Mouse (Mus musculus): ENCODE data around the gene Cfap74. TPM values are rescaled to one million over a fixed set of nuclear protein-coding genes. Genes with fewer than 3 reads are reported as not detected.
A peak's percentile ranks its signal among the peaks of the same experiment; 100 is the strongest.

Gene Cfap74
- total RNA-seq, 4 experiments from 2014 or later = 11.0 to 16.5 (median 15.2) TPM

DNA sequence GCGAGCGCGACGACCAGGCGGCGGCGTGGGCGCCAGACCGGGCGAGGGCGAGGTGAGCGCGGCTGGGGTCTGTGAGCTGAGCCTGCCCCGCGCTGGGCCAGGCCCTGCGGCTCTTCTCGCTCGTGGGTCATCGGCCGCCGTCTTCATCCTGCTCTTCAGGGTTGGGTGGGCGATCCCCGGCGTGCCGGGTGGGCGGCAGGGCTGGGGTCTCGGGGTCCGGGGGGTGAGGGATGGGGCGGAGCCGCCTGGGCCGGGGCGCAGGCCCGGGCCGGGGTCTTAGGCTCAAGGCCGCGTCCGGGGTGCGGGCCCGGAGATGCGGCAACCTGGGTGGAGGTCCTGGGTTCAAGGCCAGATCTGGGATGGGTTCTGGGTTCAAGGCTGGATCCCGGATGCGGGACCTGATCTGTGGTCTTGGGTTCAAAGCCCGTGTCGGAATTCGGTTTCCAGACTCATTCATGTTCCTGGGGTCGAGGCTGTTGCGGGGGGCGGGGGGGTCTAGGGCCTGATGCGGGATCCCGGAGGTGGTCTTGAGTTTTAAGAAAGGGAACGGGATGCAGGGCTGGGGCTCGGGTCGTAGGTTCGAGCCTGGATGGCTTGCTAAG lies 82.6 kb downstream of the Cfap74 start:
- no peak for DNase-seq (ENCODE audit: low spot score in 2 of 2)

DNA sequence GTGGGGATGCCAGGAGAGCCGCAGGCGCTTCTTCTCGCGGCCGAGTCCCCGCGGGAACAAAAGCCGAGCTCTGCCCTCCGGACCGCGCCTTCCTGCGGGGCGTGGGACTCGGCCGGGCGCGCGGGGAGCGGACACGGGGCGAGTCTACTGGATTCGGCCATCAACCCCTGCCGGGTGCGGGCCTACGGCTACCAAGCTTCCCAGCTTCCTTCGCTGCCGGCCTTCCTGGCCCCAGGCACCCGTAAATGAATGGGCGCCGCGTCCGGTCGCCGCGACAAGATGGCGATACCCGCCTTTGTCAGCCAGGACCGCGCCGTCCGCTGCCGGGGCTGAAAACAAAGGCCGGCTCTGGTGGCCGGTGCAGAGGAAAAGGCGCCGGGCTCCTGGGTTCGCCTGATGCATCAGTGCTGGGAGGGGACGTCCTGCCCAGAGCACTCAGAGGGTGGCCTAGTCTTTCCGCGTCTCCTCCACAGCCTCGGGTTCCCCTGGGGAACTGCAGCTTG lies 83.2 kb downstream of the Cfap74 start:
- peak in 1 of 2 experiments; percentile 47 for DNase-seq (ENCODE audit: low spot score in 2 of 2)

DNA sequence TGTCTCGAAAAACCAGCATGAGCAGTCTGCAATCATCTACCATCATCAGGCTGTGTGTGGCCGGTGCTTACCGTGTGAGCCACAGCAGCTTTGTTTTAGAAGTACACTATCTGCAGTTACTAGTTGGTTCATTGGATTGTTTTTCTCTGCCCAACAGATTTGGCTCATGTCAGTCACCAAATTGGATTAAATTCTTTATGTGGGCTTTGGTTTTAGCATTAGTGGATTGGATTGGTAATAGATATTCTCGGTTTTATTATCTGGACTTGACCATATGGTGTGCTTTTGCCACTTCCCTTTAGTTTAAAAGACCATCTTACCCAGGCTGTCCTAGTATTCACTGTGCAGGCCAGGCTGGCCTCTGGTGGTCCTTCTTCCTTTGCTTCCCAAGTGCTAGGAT lies 85.9 kb downstream of the Cfap74 start:
- no peak for DNase-seq (ENCODE audit: low spot score in 2 of 2)

DNA sequence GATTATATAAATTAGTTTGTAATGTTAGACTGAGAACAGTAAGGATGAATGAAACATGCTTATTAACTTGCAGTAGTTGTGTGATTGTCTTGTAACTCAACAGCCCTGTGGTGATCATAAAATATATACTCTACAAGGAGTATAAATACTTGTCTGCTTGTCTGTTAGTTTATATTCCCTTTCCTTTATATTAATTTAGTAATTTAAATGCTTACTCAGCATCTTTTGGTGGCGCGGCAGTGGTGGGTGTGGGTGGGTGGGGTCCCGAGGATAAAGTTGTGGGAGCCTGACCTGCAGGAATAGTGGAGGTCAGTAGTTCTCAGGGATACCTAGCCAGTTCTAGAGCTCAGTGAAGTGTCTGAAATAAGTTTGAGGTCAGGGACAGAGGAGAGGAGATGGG lies 89.0 kb downstream of the Cfap74 start:
- DNase-seq (ENCODE audit: low spot score in 2 of 2) = no peak

DNA sequence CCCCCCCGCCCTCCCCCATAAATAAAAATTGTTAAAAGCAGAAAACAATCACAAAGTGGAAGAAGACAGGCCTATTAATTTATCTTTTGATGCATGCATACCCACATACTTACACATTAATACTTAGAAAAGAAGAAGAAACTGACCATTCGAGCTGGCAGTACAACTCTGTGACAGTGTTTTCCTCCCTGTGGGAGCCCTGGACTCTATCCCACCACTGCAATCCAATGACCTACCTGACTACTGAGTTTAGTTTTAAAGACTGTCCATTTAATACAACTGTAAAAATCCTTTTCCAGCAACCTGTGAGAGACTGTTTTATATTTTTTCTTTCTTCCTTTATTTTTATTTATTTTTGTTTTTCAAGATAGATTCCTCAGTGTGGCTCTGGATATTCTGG lies 92.1 kb downstream of the Cfap74 start:
- DNase-seq (ENCODE audit: low spot score in 2 of 2) = no peak

DNA sequence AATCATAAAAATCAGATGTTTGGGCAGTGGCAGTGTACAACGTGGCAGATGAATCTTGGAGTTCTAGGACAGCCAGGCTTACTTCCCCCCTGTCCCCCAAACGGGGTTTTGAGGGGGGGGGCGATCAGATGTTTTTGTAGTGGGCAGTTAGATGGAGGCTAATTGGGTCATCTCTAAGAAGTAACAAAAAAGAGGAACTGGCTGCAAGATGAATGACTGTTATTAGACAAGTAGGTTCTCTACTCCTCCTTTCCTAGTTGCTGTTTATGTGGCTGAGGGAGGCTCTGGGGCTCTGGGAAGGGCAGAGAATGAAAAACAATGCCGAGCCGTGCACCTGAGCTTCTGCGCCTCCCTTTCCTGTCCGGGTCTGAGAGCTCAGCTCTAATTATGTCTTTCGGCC lies 96.1 kb downstream of the Cfap74 start:
- no peak for DNase-seq (ENCODE audit: low spot score in 2 of 2)

DNA sequence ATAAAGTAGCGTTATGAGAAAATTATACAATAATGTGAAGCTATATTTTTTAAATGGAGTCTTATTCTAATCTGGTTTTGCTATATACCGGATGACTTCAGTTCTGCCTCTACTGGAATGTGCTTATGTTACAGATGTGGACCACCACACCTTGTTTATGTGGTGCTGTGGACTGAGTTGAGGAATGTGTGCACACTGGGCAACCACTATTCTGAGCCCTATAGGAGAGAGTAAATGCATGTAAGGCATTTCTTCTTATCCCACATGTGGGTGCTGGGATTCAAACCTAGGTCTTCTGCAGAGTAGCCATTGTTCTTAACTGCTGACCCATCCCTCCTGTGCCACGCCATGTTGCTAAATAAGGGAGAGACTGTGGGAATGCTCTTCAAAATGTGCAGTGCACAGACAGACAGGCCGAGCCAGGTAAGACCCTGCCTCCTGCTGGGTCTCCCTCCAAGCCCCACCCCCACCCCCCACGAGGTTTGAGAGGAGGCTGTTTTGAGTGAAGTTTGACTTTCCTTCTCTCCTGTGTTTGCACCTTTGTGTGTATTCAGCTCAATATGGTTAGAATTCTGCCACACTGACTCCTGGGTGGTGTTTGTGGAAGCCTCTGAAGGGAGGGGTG lies 96.8 kb downstream of the Cfap74 start:
- no peak for DNase-seq (ENCODE audit: low spot score in 2 of 2)

DNA sequence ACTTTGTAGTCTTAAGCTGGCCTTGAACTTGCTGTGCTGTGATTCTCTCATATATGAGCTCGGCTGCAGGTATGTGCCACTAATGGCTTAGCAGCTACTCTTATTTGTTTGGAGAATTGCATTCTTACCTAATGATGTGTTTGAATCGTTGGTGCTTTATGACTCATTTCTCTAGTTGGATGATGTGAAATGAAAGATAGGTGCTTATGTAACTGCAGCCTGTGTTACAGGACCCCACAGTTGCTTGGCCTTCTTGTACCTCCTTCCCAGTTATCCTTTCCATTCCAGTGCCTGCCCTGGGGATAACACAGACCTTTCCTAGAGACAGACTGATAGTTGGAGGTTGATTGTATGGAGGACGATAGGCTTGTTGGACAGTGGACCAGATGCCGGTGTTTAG lies 99.6 kb downstream of the Cfap74 start:
- no peak for DNase-seq (ENCODE audit: low spot score in 2 of 2)

DNA sequence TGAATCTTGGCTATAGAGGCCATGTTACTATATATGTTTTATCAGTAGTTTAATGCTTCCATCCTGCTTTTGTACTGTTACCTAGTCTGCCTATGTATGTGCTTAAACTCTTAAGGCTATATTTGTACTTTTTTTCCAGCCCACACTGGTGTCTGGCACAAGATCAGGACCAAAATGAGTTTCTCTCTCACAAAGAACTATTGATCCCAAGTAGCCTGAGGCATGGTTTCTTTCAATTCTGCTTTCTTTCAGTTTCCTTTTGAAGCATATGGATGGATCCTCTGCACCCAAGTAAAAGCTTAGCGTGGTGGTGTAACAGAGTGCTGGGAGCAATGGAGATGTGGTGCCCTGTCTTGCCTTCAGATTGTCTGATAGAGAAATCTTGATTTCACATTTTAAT lies 102.0 kb downstream of the Cfap74 start:
- no peak for DNase-seq (ENCODE audit: low spot score in 2 of 2)

DNA sequence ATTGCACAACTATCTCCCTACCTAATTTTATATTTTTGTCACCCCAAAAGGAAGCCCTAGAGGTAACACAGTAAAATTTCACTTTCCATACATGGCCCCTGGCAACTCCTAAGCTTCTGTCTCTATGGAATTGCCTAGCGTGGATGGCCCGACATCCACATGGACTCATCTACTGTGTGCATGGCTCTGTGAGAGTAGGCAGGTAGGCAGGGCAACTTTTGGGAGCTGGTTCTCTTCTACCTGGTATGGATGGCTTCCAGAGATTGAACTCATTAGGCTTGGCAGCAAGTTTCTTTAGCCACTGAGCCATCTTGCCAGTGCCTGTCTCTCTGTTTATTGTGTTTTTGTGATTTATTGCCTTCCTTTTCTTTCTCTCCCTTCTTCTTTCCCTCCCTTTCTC lies 105.8 kb downstream of the Cfap74 start:
- no peak for DNase-seq (ENCODE audit: low spot score in 2 of 2)

Other genes starting within 250 kb of the Cfap74 start
- gene Ski, start 186.6 kb upstream of the Cfap74 start, total RNA-seq (2022) = 100 to 1,000 TPM; 122 to 130 (median 125) TPM
- gene Faap20, start 159.4 kb upstream of the Cfap74 start, total RNA-seq (2022) = 10 to 100 TPM; 24.1 to 35.0 (median 31.4) TPM
- 100 to 1,000 TPM; 144 to 189 (median 169) TPM for gene Prkcz, start 47.8 kb upstream of the Cfap74 start, total RNA-seq (2022)
- gene Gabrd, start 11.1 kb upstream of the Cfap74 start, total RNA-seq (2022) = 10 to 100 TPM; 23.0 to 25.0 (median 24.7) TPM
- 1 to 10 TPM; 1.9 to 4.0 (median 3.0) TPM for gene Tmem52, start 59.9 kb downstream of the Cfap74 start, total RNA-seq (2022)
- gene Gnb1, start 82.2 kb downstream of the Cfap74 start, total RNA-seq (2022) = 100 to 1,000 TPM; 649 to 753 (median 695) TPM
- gene Nadk, start 153.2 kb downstream of the Cfap74 start, total RNA-seq (2022) = 10 to 100 TPM; 52.2 to 69.2 (median 59.6) TPM
- gene Slc35e2, start 192.2 kb downstream of the Cfap74 start, total RNA-seq (2022) = 10 to 100 TPM; 36.1 to 48.6 (median 42.5) TPM
- 10 to 100 TPM; 42.1 to 54.8 (median 46.9) TPM for gene Cdk11b, start 215.7 kb downstream of the Cfap74 start, total RNA-seq (2022)
- gene Gm10563, start 236.2 kb downstream of the Cfap74 start, total RNA-seq (2022) = not detected
- 1 to 10 TPM; 2.8 to 5.0 (median 3.5) TPM for gene Mmp23, start 244.2 kb downstream of the Cfap74 start, total RNA-seq (2022)

Data from layer of hippocampus, adult 8-10 months (tissue).